Mouse (Mus musculus) liver, embryonic 11.5 days (tissue): Measurements from ENCODE around the gene Morc2b. TPM values are rescaled to one million over a fixed set of nuclear protein-coding genes. Genes with fewer than 3 reads are reported as not detected.
"Not testable (repeated sequence)": the region's sequence is repeated elsewhere in the genome, so short reads cannot be mapped to it uniquely, and the experiment has no call there.

ENCODE experiments used
- ATAC-seq: fragments of 200-750 bp; cut with Nextera tagmentation; replicated peaks from 2 replicates; pipeline ENCODE4 v1.8.0; 2017; ENCODE audit warnings: moderate number of reproducible peaks, mild to moderate bottlenecking, moderate TSS enrichment, moderate library complexity; ENCODE audit not compliant: low FRiP score
- DNase-seq: peaks from one replicate; pipeline ENCODE4 v3.0.0-alpha.2; 2017; ENCODE audit warnings: low spot score
- H3K27ac ChIP-seq: fragments of 300-500 bp; sonication (generic); 2 replicates; pipeline ENCODE4 v1.5.1; 2014; ENCODE audit warnings: mild to moderate bottlenecking, low read depth, low read length, control low read depth
- H3K27me3 ChIP-seq: fragments of 300-500 bp; sonication (generic); replicated peaks from 2 replicates; pipeline ENCODE4 v1.6.1; 2014; ENCODE audit warnings: low read length, mixed read lengths; ENCODE audit not compliant: control insufficient read depth, insufficient read depth
- H3K36me3 ChIP-seq: fragments of 300-500 bp; sonication (generic); 2 replicates; pipeline ENCODE4 v1.6.1; 2014; ENCODE audit warnings: mild to moderate bottlenecking, low read length, moderate library complexity, mixed read lengths; ENCODE audit not compliant: control insufficient read depth, insufficient read depth
- H3K4me1 ChIP-seq: fragments of 300-500 bp; sonication (generic); replicated peaks from 2 replicates; pipeline ENCODE4 v1.6.1; 2014; ENCODE audit warnings: low read length, mixed read lengths; ENCODE audit not compliant: control insufficient read depth, insufficient read depth
- H3K4me2 ChIP-seq: fragments of 300-500 bp; sonication (generic); 2 replicates; pipeline ENCODE4 v1.6.1; 2014; ENCODE audit warnings: mild to moderate bottlenecking, control low read depth, moderate library complexity
- H3K4me3 ChIP-seq: fragments of 300-500 bp; sonication (generic); 2 replicates; pipeline ENCODE4 v1.5.1; 2014; ENCODE audit warnings: low read depth, low read length, control low read depth
- H3K9ac ChIP-seq: fragments of 300-500 bp; sonication (generic); 2 replicates; pipeline ENCODE4 v1.6.1; 2014; ENCODE audit warnings: low read depth, low read length, control low read depth
- H3K9me3 ChIP-seq: fragments of 300-500 bp; sonication (generic); 2 replicates; pipeline ENCODE4 v1.6.1; 2016; ENCODE audit warnings: low read length, inconsistent platforms, mixed read lengths; ENCODE audit not compliant: control insufficient read depth
- WGBS: fragments of 180-500 bp; shearing (Covaris S2); extraction: QIAGEN DNeasy Blood & Tissue Kit; methylation state at CpG from one replicate; pipeline ENCODE4 v1.1.7; 2014; 5-methylcytosine and 5-hydroxymethylcytosine counted together
- polyA plus RNA-seq: library from polyadenylated mRNA; unstranded; fragments of >200 nt; fragmentation: Nextera tagmentation; extraction: Ambion mirVana; gene quantifications from 2 replicates; pipeline ENCODE4 v1.2.1, GENCODE M21; 2014

Gene Morc2b
- polyA plus RNA-seq: not detected in 2 replicates

- H3K27me3 ChIP-seq: no peaks in the 10 kb centered on the region
- no peak within 1 kb of the TSS for H3K4me3 ChIP-seq
- WGBS: 72% methylated on average over 18 of the region's 18 CpGs
- H3K9ac ChIP-seq: no peak within 1 kb of the TSS
- ATAC-seq (no peak), DNase-seq (no peak)
- H3K4me2 ChIP-seq: no peak within 1 kb of the TSS
- H3K9me3 ChIP-seq: no peaks in the 10 kb centered on the region
- H3K4me1 ChIP-seq: no peaks in the 10 kb centered on the region
- H3K36me3 ChIP-seq: no peaks in the 10 kb centered on the region
- H3K27ac ChIP-seq: no peak within 1 kb of the TSS
These were observed at the start of gene Morc2b for GRCm38 (mm10) chr17:33139261-33139820. TSS of gene Morc2b (minus strand) at chr17:33139683.

GRCm38 (mm10) chr17:33168147-33168546 lies 28.7 kb upstream of the Morc2b start, which contains the start of gene Olfr55:
TSS of gene Olfr55 (plus strand) at chr17:33168447.
- WGBS: 78% methylated on average over 1 of the region's 1 CpGs
- not testable (repeated sequence) for H3K9me3 ChIP-seq, H3K27me3 ChIP-seq, ATAC-seq, DNase-seq, H3K36me3 ChIP-seq, H3K4me3 ChIP-seq, H3K4me1 ChIP-seq, H3K27ac ChIP-seq, H3K4me2 ChIP-seq, H3K9ac ChIP-seq

GRCm38 (mm10) chr17:33126257-33126656 lies 13.2 kb downstream of the Morc2b start:
- Histone ChIP-seq H3K4me1 (no peaks in the 10 kb centered on the region), H3K9ac (no peak overlapping the region), H3K9me3 (no peaks in the 10 kb centered on the region), H3K27me3 (no peaks in the 10 kb centered on the region), H3K4me2 (no peak overlapping the region), H3K4me3 (no peak overlapping the region), H3K36me3 (no peaks in the 10 kb centered on the region), H3K27ac (no peak overlapping the region)
- no peak for ATAC-seq
- WGBS: 54% methylated on average over 2 of the region's 2 CpGs
- DNase-seq: no peak

- no peak for ATAC-seq
- H3K9me3 ChIP-seq: no peaks in the 10 kb centered on the region
These were observed 14.9 kb downstream of the Morc2b start for GRCm38 (mm10) chr17:33124546-33124945.

GRCm38 (mm10) chr17:33097396-33097795 lies 42.1 kb downstream of the Morc2b start:
- DNase-seq (no peak), ATAC-seq (no peak)
- no peak overlapping the region for H3K9ac ChIP-seq
- H3K4me2 ChIP-seq: no peak overlapping the region
- no peak overlapping the region for H3K27ac ChIP-seq
- no peaks in the 10 kb centered on the region for H3K9me3 ChIP-seq
- H3K4me1 ChIP-seq: peaks cover 4% of the 10 kb centered on the region; the same call in 1 of the 2 replicates
- 87% methylated on average over 2 of the region's 2 CpGs for WGBS
- H3K36me3 ChIP-seq: no peaks in the 10 kb centered on the region
- H3K4me3 ChIP-seq: no peak overlapping the region
- H3K27me3 ChIP-seq: no peaks in the 10 kb centered on the region

More at GRCm38 (mm10) chr17:33124546-33124945, 14.9 kb downstream of the Morc2b start:
- no peak overlapping the region for H3K27ac ChIP-seq
- no peaks in the 10 kb centered on the region for H3K4me1 ChIP-seq
- H3K4me2 ChIP-seq: no peak overlapping the region
- DNase-seq: no peak
- H3K36me3 ChIP-seq: no peaks in the 10 kb centered on the region
- no peak overlapping the region for H3K4me3 ChIP-seq
- no peak overlapping the region for H3K9ac ChIP-seq
- H3K27me3 ChIP-seq: no peaks in the 10 kb centered on the region

GRCm38 (mm10) chr17:33092391-33093193 lies 46.9 kb downstream of the Morc2b start:
- Histone ChIP-seq H3K4me2 (peak overlapping the region; percentile 83), H3K4me3 (peak overlapping the region; percentile 78), H3K9me3 (no peaks in the 10 kb centered on the region), H3K4me1 (peaks cover 4% of the 10 kb centered on the region; the same call in 1 of the 2 replicates), H3K9ac (peak overlapping the region; percentile 81), H3K27ac (peak overlapping the region; percentile 77), H3K27me3 (no peaks in the 10 kb centered on the region), H3K36me3 (no peaks in the 10 kb centered on the region)
- WGBS: 3% methylated on average over 31 of the region's 31 CpGs
- DNase-seq (peak; percentile 76), ATAC-seq (peak; percentile 69)

- Histone ChIP-seq H3K36me3 (no peaks in the 10 kb centered on the region), H3K4me2 (no peak overlapping the region), H3K9ac (no peak overlapping the region), H3K27ac (no peak overlapping the region), H3K4me3 (no peak overlapping the region), H3K4me1 (peaks cover 4% of the 10 kb centered on the region; the same call in 1 of the 2 replicates), H3K27me3 (no peaks in the 10 kb centered on the region), H3K9me3 (no peaks in the 10 kb centered on the region)
- DNase-seq: no peak
- WGBS: 86% methylated on average over 1 of the region's 1 CpGs
- no peak for ATAC-seq
These were observed 47.9 kb downstream of the Morc2b start for GRCm38 (mm10) chr17:33091630-33092029.

GRCm38 (mm10) chr17:33089220-33089949 lies 50.1 kb downstream of the Morc2b start, which contains the start of gene Zfp563:
TSS of gene Zfp563 (plus strand) at chr17:33089310.
- Histone ChIP-seq H3K4me3 (peak within 1 kb of the TSS; percentile 60), H3K9me3 (no peaks in the 10 kb centered on the region), H3K4me2 (peak within 1 kb of the TSS; percentile 56), H3K27me3 (no peaks in the 10 kb centered on the region), H3K27ac (peak within 1 kb of the TSS; percentile 72), H3K9ac (peak within 1 kb of the TSS; percentile 61), H3K4me1 (peaks cover 4% of the 10 kb centered on the region; the same call in 1 of the 2 replicates), H3K36me3 (no peaks in the 10 kb centered on the region)
- peak; percentile 86 for ATAC-seq
- WGBS: 4% methylated on average over 34 of the region's 34 CpGs
- peak; percentile 86 for DNase-seq
